Mouse (Mus musculus): ENCODE results near the gene Camta2.

- TF ChIP-seq POLR2A (IDR thresholded peaks at IDR 0.05; ENCODE audit: borderline replicate concordance, extremely low read depth, insufficient read depth, insufficient read length, poor library complexity, severe bottlenecking): no peak
- no peak for TF ChIP-seq CTCF (IDR thresholded peaks at IDR 0.05; ENCODE audit: borderline replicate concordance, extremely low read depth, insufficient read depth, insufficient read length)
Observed at GRCm38 (mm10) chr11:70711026-70711425, 23.1 kb upstream of the Camta2 start.
